Mouse (Mus musculus) embryo, embryonic 10.5 days (tissue): Measurements from ENCODE around the gene Tmem91.
A peak's percentile ranks its signal among the peaks of the same experiment; 100 is the strongest.

Experiments used
- DNase-seq: peaks from one replicate; pipeline ENCODE4 v3.0.0-alpha.2; 2015; ENCODE audit warnings: low spot score

Tmem91 gene

DNA sequence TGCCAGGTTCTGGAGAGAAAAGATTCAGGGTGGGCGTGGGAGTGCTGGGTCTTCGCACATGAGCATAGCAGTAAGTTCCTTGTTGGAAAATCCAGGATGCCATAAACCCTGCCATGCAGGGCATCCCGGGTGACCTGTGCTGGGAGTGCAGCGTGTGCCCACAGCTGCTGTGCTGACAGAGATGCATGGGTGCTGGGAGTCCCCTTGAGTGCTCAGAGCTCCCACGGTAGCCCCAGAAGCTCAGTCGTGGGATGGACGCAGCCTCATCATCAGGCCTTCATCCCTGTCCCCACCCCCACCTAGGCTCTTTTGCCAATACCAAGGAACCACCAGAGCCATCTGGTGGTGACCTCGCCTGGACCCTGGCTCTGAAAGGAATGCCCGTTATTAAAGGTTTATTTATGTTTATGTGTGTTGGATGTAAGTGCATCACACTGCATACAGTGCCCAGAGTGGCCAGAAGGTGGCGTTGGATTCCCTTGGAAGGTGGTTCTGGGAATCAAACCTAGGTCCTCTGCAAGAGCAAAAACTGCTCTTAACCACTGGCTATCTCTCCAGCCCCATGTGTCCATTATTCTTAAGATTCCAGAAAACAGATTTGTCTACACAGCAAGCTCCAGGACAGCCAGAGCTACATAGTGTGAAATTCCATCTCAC lies 49.2 kb downstream of the Tmem91 start:
- DNase-seq, result peak; percentile 34

DNA sequence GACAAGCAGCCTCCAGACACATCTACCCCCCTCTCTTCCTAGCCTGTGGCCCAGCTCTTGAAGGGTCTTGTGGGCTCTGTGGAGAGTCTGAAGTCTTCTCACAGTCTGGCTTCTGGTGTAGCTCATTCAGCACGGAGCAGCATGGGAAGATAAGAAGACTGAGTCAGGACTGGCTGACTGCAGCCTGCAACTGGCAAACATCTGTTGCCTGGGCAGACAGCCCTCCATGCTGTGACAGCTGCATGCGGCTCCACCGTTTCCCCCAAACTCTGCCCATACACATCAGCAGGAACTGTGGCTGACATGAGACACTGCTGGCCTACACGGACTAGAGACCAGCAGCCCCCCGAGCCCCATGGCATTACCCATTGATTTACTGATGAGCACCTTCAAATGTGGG lies 50.1 kb downstream of the Tmem91 start:
- no peak for DNase-seq

DNA sequence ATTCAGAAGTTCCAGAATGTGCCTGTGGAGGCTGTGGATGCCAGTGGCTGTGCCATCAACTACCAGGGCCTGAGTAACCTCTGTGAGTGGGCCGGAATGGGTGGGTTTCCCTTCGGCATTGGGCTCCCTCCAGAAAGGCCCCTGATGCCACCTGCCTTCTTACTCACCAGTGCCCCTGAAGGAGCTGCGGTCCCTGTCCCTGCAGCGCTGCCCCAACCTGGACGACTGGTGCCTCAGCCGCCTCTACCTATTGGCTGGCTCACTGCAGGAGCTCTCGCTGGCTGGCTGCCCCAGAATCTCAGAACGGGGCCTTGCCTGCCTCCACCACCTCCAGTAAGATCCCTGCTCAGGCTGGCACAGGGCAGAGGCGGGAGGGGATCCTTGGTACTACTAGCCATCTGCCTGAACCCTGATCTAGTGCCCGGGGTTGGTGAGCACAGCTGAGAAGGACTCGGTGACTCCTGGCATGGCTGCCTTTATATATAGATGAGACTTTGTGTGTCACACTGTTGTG lies 51.1 kb downstream of the Tmem91 start:
- DNase-seq, result no peak

DNA sequence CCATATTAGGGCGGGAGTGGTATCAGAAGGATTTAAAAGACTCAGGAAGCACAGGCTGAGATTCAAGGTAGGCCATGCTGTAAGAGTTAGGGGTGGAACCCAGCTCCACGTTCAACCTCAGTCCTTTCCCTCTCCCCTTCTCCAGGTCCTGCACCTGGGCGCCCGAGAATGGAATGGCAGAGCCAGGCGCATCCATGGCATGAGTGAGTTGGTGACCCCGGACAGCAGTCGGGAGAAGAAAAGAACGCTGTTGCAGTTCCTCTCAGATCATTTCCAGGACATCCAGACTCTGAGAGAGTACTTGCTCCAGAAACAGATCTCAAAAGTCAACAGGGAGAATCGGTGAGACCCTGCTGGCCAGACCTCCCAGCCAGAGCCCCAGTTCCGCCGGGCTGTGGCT lies 54.2 kb downstream of the Tmem91 start:
- DNase-seq, result no peak

DNA sequence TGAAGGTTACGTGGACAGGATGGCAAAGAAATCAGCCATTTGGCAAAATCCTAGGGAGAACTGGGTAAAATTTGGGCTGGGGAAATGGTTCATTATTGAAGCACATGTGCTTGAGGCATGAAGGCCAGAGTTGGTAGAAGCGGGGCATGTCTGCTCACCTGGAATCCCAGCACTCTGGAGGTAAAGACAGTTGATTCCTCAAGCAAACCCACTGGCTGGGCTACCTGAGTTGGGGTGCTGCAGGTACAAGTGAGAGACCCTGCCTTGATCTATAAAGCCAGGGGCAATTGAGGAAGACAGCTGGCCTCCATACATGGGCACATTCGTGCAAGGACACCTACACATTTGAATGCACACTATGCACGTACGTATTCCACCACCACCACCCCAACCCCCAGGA lies 54.9 kb downstream of the Tmem91 start:
- DNase-seq, result no peak

DNA sequence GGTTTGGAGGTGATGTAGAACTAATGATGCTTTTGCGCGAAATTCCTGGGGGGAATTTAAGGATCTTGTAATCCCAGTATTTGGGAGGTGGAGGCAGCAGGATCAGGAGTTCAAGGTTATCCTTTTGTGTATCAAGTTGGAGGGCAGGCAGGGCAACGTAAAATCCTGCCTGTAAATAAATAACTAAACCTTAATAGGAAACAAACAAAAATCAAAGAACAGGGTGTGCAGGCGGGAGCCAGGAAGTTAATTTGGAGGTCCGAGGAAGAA lies 55.3 kb downstream of the Tmem91 start:
- no peak for DNase-seq
